Mouse (Mus musculus): ENCODE results near the gene Oprl1.
A peak's percentile ranks its signal among the peaks of the same experiment; 100 is the strongest.

Gene Oprl1

DNA sequence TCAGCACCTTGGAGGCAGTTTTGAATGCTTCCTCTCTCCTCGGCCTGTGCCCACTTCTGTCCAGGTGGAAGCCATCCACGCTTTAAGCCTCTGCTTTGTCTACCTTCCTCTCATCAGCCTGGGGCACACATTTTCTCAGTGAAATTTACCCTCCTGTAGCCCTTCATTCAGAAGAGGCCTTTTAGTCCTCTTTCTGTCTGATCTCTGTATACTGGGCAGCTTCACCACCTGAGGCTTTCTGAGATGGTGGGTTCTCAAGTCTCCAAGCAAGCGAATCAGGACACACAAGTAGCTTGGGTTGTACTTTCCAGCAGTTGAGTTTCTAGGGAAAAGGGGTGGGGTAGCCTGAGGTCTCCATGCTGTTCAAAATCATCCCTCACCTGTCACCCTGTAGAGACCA, 22.5 kb upstream of the Oprl1 start:
- DNase-seq (ENCODE audit: low read depth) = no peak

- DNase-seq (ENCODE audit: low read depth) = peak; percentile 54
Observed at GRCm38 (mm10) chr2:181693339-181694280, 21.2 kb upstream of the Oprl1 start, which contains the start of gene Rgs19. TSS of gene Rgs19 (minus strand) at chr2:181693977.

DNA sequence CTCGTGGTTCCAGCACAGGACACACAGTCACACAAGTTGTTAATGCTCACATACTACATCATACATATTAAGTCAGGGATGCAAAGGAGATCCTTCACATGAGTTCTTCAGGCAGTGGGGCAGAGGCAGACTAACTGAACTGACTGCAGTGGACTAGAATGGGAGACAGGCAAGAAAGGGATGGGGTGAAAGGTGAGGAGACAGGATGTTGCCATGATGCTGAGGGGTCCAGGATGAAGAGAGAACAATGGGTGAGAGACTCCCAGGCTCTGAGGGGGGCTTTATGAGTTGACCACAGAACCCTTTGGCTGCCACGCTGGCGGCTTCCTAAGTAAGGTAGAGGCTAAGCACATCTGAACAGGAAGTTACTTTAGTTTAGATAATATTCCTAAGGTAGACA, 20.2 kb upstream of the Oprl1 start:
- no peak for DNase-seq (ENCODE audit: low read depth)

- no peak for DNase-seq (ENCODE audit: low read depth)
Observed at GRCm38 (mm10) chr2:181695776-181696175, 19.0 kb upstream of the Oprl1 start.

DNA sequence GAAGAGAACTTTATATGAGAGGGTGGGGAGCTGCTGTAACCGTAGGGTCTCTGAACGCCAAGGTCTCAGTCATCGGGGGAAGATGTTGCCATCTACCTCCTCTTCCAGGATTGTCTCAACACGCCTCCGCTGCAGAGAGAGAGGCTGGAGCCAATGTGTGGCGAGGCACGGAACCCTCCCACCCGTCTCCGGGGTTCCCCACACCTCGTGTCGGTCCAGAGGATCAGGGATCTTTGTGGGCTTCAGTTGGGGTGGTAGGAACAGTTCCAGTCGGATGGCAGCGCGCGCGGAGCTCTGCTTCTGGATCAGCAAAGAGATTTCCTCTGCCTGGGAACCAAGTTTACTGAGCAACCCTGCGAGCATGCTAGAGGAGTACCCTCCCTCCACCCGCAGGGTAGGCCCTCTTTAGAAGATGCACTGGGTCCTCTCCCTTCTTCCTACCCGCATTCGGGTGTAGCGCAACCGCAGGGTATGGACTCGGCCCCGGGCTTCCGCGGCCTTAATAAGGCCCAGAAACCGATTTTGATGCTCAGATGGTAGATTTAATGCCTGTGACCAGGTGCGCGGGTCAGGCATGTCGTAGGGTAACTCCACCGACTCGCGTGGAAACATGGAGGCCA, 17.9 kb upstream of the Oprl1 start:
- no peak for DNase-seq (ENCODE audit: low read depth)

DNA sequence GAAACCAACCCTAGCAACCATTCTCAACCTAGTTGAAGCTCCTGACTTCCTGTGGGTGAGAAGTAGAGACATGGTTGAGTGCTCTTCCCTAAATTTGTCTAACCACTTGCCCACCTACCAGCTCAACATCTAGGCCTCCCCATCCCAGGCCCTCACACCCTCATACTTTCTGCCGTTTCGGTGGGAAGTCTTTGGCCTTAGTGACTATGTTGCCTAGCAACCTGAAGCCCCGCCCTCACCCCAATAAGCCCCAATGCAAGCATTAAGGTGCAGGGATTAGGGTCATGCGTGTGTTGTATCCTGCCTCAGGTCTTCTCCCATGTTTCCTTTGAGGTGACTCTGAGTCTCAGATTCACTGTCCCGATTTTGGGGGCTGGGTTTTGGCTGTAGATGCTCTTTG, 16.6 kb upstream of the Oprl1 start, which contains the start of gene Lkaaear1:
Lkaaear1 (minus strand) TSS at position 202 of the 400 bp plus-strand sequence.
- no peak for DNase-seq (ENCODE audit: low read depth)

GRCm38 (mm10) chr2:181706668-181707067, 8.1 kb upstream of the Oprl1 start:
- DNase-seq (ENCODE audit: low read depth) = peak; percentile 8

- no peak for DNase-seq (ENCODE audit: low read depth)
Observed at GRCm38 (mm10) chr2:181713749-181714148, 1.1 kb upstream of the Oprl1 start.

- no peak for DNase-seq (ENCODE audit: low read depth)
Observed at GRCm38 (mm10) chr2:181715382-181715781, 566 bp downstream of the Oprl1 start.

GRCm38 (mm10) chr2:181716991-181717390, 2.2 kb downstream of the Oprl1 start:
- no peak for DNase-seq (ENCODE audit: low read depth)

DNA sequence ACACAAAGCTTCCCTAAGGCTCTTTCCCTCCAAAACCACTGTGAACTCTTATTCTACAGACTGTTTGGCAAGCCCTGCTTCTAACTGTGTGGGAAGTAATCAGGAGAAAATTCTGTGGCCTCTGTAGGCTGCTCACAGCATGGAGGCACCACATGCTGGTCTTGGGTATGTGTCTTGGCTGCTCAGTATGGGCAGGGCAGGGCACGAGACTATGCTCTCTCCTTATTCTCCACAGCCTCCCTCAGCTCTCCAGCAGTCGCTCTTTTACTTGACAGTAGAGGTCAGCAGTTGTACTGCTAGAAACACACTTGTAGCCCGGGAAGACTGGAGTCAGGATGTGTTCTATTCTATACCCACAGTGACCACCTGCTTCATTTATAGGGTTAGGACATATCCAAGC, 5.2 kb downstream of the Oprl1 start:
- no peak for DNase-seq (ENCODE audit: low read depth)

DNA sequence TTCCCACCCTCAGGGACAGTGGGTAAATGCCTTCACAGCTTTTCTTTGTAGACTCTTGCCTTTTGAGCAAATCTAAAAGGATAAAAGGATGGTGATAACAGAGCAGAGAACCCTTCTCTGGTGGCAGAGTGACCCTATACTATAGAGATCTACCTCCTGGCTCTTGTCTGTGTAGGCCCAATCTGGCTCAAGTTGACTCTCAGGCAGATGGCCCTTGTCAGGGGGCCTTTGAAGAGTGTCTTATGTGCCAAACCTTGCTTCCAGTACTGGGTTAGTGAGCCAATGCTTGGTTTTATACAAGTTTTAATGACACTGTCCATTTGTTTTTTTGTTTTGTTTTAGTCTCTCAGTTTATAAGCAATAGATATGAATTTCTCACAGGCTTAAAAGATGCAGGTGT, 6.4 kb downstream of the Oprl1 start:
- DNase-seq (ENCODE audit: low read depth) = no peak

- peak; percentile 2 for DNase-seq (ENCODE audit: low read depth)
Observed at GRCm38 (mm10) chr2:181722213-181722612, 7.4 kb downstream of the Oprl1 start.

DNA sequence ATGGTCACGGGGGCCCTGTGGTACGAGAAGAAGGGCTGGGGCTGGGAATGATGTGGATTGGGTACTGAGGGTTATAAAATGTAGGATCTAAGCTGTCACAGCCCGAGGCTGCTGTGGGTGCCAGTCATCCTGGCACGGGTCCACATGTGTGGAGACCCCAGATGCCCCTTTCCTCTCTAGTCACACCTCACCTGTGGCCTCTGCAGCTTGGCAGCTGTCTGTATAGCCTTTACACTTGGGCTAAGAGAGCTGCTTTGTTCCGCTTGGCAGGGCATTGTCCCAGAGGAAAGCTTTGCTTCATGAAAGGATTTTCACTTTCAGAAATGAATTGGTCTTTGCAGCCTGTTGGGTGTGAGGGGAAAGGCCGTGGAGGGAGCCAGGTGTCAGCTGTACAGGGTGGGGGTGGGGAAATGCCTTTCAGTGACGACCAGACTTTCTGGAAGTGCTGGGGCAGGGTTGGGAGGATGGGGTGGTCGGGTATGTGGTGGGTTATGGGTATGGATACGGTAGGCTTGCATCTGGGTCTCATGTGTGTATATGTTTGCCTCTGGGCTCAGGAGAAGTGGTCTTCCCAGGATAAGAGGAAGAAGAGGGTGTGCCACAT, 12.9 kb downstream of the Oprl1 start:
- DNase-seq (ENCODE audit: low read depth) = no peak

- DNase-seq (ENCODE audit: low read depth) = no peak
Observed at GRCm38 (mm10) chr2:181730051-181730450, 15.2 kb downstream of the Oprl1 start.

DNA sequence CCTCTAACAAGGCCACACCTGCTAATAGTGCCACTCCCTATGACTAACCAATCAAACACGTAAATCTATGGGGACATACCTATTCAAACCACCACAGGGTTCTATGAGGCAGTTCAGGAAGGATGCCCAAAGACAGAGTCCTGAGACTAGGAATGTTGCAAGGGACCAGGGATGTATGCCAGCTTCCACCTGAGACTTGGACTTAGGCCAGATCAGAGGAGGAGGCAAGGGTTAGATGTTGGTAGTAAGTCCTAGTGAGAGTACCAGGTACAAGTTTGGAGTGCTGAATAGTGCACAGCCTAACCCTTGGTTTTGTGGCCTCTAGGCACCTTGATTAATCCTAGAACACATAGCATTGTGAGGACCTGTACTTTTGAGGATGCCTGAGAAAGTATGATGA, 37.8 kb downstream of the Oprl1 start:
- DNase-seq (ENCODE audit: low read depth) = no peak

GRCm38 (mm10) chr2:181758147-181758725, 43.4 kb downstream of the Oprl1 start:
- DNase-seq (ENCODE audit: low read depth) = no peak

DNA sequence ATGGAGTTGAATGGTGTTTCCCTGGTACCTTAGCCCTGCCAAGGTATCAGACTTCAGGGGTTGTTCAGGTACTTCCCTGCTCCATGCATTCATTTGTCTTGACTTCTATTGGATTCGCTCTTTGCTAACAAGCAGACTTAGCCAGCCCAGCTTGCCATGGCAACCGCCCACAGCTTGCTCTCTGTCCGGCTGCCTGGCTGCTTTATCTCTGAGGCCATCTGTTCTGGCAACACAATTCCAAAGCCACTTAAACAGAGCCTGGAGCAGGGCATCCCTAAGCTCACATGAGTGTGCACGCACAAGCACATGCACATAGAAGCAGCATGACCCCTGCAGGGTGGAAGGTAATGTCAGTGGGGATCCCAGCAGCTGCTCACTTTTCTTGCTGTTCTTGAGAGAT, 44.2 kb downstream of the Oprl1 start:
- no peak for DNase-seq (ENCODE audit: low read depth)

DNA sequence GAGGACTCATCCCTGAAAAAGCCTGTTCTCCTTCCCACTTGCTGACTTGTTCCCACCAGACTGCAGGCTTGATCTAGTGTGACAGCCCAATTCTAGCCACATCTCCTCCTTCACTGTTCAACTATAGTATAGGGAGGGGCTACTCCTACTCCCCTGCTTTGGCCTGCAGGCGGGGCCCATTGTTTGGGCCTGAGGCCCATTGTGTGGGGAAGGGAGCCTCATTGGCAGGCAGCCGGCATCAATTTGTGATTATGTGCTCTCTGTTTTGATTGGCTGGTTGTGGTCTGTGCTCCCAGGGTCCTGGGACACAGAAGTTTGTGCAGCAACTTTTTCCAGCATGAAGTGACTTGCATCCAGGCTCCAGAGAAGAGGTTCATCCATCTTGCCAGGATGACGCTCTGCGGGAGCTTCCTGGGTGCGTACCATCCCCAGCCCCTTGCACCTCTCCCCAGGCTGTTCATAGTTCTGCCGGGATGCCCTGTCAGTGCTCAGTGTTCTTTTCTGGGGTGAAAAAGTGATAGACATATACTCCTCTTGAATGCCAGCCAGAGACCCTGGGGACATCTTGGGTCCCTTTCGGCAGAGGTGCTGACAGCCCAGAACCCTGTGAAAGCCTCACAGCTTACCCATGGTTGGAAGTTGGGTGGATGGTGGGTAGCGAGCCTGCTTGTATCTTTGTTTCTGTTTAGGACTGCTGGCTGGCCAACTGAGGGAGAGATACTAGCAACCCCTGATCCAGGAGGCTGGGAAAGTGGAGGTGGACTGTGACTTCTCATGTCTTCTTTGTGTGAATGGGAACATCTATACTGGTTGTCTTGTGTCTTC, 48.4 kb downstream of the Oprl1 start, which contains the start of gene Myt1:
Myt1 (plus strand) TSS at position 327 of the 825 bp plus-strand sequence.
- DNase-seq (ENCODE audit: low read depth) = no peak

DNA sequence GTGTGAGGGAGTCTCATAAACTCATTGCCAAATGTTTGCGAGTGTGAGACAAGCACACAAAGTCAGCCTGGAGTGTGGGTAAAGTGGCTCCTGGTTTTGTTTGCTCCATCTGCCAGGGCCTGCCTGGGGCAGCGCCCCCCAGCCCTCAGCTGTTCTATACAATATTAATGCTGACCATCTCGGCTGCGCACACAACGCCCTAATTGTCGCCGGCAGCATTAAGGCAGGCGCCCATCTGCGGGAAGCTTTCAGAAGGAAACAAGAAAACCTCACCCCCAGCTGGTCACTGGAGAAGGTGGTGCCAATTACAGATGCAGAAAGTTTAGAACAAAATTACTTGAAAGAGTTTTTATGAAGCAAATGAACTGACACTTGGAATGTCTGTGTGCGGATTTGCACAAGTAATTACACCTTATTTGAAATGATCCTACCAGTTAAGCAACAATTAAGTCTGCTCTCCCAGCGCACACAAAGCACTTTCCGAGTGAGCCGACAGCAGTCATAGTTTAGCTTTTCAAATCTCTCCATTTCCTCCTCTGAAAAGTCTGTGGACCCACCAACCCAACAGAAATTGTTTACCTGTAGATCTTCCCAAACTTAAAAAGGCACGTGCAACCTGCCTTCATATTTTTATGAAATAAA, 49.2 kb downstream of the Oprl1 start:
- DNase-seq (ENCODE audit: low read depth) = no peak

- no peak for DNase-seq (ENCODE audit: low read depth)
Observed at GRCm38 (mm10) chr2:181764600-181764999, 49.8 kb downstream of the Oprl1 start.

Measured in fibroblast of lung, adult 2 months (primary cell).